Mouse (Mus musculus) neural tube, embryonic 14.5 days (tissue): ENCODE measurements around the gene Timm10. TPM values are rescaled to one million over a fixed set of nuclear protein-coding genes. Genes with fewer than 3 reads are reported as not detected.

Source experiments
- ATAC-seq: fragments of 200-750 bp; cut with Nextera tagmentation; 2 replicates; pipeline ENCODE4 v1.8.0; 2017; ENCODE audit warnings: low read depth, mild to moderate bottlenecking, moderate TSS enrichment, moderate library complexity
- H3K27ac ChIP-seq: fragments of 300-500 bp; sonication (generic); 2 replicates; pipeline ENCODE4 v1.5.1; 2014; ENCODE audit warnings: low read depth, mild to moderate bottlenecking, control low read depth, low read length, moderate library complexity, mixed read lengths
- H3K27me3 ChIP-seq: fragments of 300-500 bp; sonication (generic); 2 replicates; pipeline ENCODE4 v1.6.1; 2014; ENCODE audit warnings: low read length; ENCODE audit not compliant: control insufficient read depth, insufficient read depth
- H3K36me3 ChIP-seq: fragments of 300-500 bp; sonication (generic); 2 replicates; pipeline ENCODE4 v1.6.1; 2014; ENCODE audit warnings: low read length, mixed read lengths; ENCODE audit not compliant: control insufficient read depth, insufficient read depth
- H3K4me1 ChIP-seq: fragments of 300-500 bp; sonication (generic); 2 replicates; pipeline ENCODE4 v1.6.1; 2014; ENCODE audit warnings: low read length; ENCODE audit not compliant: control insufficient read depth, insufficient read depth
- H3K4me2 ChIP-seq: fragments of 300-500 bp; sonication (generic); 2 replicates; pipeline ENCODE4 v1.6.1; 2014; ENCODE audit warnings: mild to moderate bottlenecking, low read depth, low read length, control low read depth
- H3K4me3 ChIP-seq: fragments of 300-500 bp; sonication (generic); 2 replicates; pipeline ENCODE4 v1.5.1; 2014; ENCODE audit warnings: low read depth, low read length, control low read depth, mixed read lengths
- H3K9ac ChIP-seq: fragments of 300-500 bp; sonication (generic); replicated peaks from 2 replicates; pipeline ENCODE4 v1.6.1; 2014; ENCODE audit warnings: low read depth, mild to moderate bottlenecking, control low read depth, low read length, mixed read lengths
- H3K9me3 ChIP-seq: fragments of 300-500 bp; sonication (generic); 2 replicates; pipeline ENCODE4 v1.6.1; 2016; ENCODE audit warnings: low read length; ENCODE audit not compliant: control insufficient read depth
- WGBS: fragments of 180-500 bp; shearing (Covaris S2); extraction: QIAGEN DNeasy Blood & Tissue Kit; methylation state at CpG from one replicate; pipeline ENCODE4 v1.1.7; 2014; 5-methylcytosine and 5-hydroxymethylcytosine counted together
- polyA plus RNA-seq: library from polyadenylated mRNA; unstranded; fragments of >200 nt; fragmentation: Nextera tagmentation; extraction: Ambion mirVana; gene quantifications from 2 replicates; pipeline ENCODE4 v1.2.1, GENCODE M21; 2014

The Timm10 gene
- polyA plus RNA-seq, 1 experiment from 2014 or later: 89.4 TPM

DNA sequence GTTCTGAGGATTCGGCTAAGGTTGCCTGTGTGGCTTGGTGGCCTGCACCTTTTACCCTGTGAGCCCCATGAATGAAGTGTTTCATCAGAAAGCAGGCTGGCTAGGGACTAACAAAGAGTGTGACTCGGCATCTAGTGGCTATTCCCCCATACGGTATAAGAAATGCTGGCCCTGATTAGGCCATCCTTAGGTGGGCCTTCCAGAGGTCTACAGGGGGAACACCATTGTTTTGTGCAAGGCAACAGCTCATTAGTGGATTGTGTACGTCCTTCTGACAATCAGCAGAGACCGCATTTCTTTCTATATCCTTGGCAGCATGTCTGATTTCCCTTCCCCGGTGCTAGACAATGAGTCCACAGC lies 16.3 kb upstream of the Timm10 start:
- no peak overlapping the region for H3K27ac ChIP-seq
- no peaks in the 10 kb centered on the region for H3K9me3 ChIP-seq
- no peak overlapping the region for H3K9ac ChIP-seq
- H3K4me1 ChIP-seq: no peaks in the 10 kb centered on the region
- no peaks in the 10 kb centered on the region for H3K36me3 ChIP-seq
- H3K4me3 ChIP-seq: no peak overlapping the region
- ATAC-seq: peak; percentile 31; the same call in 1 of the 2 replicates
- H3K4me2 ChIP-seq: no peak overlapping the region
- WGBS: 81% methylated on average over 6 of the region's 6 CpGs
- no peaks in the 10 kb centered on the region for H3K27me3 ChIP-seq

DNA sequence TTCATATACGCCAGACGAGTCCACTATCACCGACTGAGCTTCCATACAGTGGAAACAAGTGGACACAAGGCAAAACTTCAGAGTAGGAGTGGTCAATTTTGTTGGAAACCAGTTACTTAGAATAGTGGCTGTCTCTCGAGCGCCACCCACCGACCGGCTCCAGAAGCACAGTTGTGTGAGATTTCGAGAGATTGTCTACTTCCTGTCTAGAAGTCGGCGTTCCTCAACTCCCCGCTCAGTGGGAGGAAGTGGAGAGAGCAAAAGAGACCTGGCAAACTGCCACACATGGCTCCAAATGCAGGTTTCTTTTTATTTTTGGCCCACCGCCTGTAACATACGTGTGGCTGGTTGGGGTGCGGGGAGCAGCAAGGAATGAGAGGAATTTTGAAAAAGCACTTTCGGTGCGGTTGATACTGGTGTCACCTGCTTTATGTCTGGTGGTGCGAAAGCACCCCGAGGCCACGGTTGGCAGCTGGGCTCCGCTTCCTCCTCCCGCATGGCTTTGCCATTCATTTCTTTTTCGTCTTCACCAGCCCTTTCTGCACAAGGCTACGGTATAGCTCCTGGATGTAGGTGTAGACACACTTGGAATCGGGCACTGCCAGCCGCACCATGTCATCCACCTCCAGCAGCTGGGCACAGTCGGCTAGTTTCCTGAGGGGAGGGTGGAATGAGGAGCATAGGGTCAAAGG lies 15.8 kb upstream of the Timm10 start:
- 41% methylated on average over 26 of the region's 26 CpGs for WGBS
- ATAC-seq: peak; percentile 65; the same call in 1 of the 2 replicates
- no peaks in the 10 kb centered on the region for H3K4me1 ChIP-seq
- no peak overlapping the region for H3K4me3 ChIP-seq
- peak overlapping the region; percentile 27; the same call in 1 of the 2 replicates for H3K4me2 ChIP-seq
- H3K9me3 ChIP-seq: no peaks in the 10 kb centered on the region
- no peak overlapping the region for H3K27ac ChIP-seq
- no peaks in the 10 kb centered on the region for H3K27me3 ChIP-seq
- H3K9ac ChIP-seq: no peak overlapping the region
- H3K36me3 ChIP-seq: no peaks in the 10 kb centered on the region

DNA sequence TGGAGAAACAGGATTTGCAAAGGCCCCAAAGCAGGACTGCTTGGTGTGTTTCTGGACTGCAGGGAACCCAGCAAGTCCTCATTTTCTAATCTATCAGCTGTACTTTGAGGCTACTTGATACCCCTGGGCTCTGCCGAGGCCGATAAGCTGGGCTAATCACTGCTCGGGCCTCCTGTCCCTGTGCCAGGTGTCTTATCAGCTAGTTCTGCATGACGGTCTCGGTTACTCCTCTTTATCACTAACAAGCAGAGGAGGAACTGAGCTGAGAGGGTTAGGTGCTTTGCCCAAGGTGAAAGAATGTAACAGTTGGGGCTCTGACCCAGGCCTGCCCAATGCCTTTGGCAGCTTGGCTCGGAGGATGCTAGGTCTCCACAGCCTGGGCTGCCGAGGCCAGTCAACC lies 14.9 kb upstream of the Timm10 start:
- ATAC-seq: no peak
- Histone ChIP-seq H3K9me3 (no peaks in the 10 kb centered on the region), H3K9ac (no peak overlapping the region), H3K27ac (no peak overlapping the region), H3K4me1 (no peaks in the 10 kb centered on the region), H3K36me3 (no peaks in the 10 kb centered on the region), H3K4me2 (no peak overlapping the region), H3K27me3 (no peaks in the 10 kb centered on the region), H3K4me3 (no peak overlapping the region)
- 97% methylated on average over 7 of the region's 7 CpGs for WGBS

- H3K9ac ChIP-seq: no peak overlapping the region
- no peak for ATAC-seq
- no peaks in the 10 kb centered on the region for H3K27me3 ChIP-seq
- no peaks in the 10 kb centered on the region for H3K9me3 ChIP-seq
- H3K4me2 ChIP-seq: no peak overlapping the region
- H3K4me1 ChIP-seq: no peaks in the 10 kb centered on the region
- H3K27ac ChIP-seq: no peak overlapping the region
- no peaks in the 10 kb centered on the region for H3K36me3 ChIP-seq
- WGBS: 71% methylated on average over 6 of the region's 6 CpGs
- H3K4me3 ChIP-seq: no peak overlapping the region
Observed at GRCm38 (mm10) chr2:84812676-84813075, 14.1 kb upstream of the Timm10 start.

DNA sequence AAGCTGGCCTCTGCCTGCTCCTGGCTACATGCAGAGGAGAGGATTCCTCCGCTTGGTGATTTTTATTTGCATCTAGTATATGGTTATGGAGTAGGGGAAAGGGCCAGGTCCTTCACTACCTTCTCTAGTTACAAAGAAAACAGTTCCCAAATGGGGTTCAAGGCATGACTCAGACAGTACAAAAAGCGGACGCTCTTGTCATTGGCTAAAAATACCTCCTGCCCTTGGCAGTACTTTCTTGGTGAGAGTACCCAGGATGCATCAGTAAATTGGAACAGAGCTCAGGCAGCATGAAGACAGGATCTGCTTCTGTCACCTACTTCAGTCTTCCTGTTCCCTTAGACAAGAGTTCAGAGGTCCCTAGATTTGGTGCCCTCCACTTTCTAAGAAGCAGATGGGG lies 6.9 kb upstream of the Timm10 start:
- H3K9ac ChIP-seq: no peak overlapping the region
- H3K9me3 ChIP-seq: no peaks in the 10 kb centered on the region
- WGBS: 71% methylated on average over 3 of the region's 3 CpGs
- no peak overlapping the region for H3K4me3 ChIP-seq
- no peaks in the 10 kb centered on the region for H3K27me3 ChIP-seq
- H3K4me2 ChIP-seq: no peak overlapping the region
- H3K27ac ChIP-seq: no peak overlapping the region
- no peaks in the 10 kb centered on the region for H3K4me1 ChIP-seq
- H3K36me3 ChIP-seq: no peaks in the 10 kb centered on the region
- no peak for ATAC-seq

GRCm38 (mm10) chr2:84822552-84822951 lies 4.2 kb upstream of the Timm10 start, which contains the start of gene Smtnl1:
Gene Smtnl1, minus strand, starts transcription at chr2:84822652.
- Histone ChIP-seq H3K4me3 (no peak within 1 kb of the TSS), H3K4me1 (peaks cover 3% of the 10 kb centered on the region; the same call in 1 of the 2 replicates), H3K27ac (no peak within 1 kb of the TSS), H3K9ac (no peak within 1 kb of the TSS), H3K27me3 (no peaks in the 10 kb centered on the region), H3K36me3 (no peaks in the 10 kb centered on the region), H3K9me3 (no peaks in the 10 kb centered on the region), H3K4me2 (no peak within 1 kb of the TSS)
- 71% methylated on average over 13 of the region's 13 CpGs for WGBS
- no peak for ATAC-seq

GRCm38 (mm10) chr2:84823237-84823636 lies 3.6 kb upstream of the Timm10 start:
- Histone ChIP-seq H3K4me3 (no peak overlapping the region), H3K27ac (no peak overlapping the region), H3K4me2 (no peak overlapping the region), H3K9me3 (no peaks in the 10 kb centered on the region), H3K4me1 (peaks cover 10% of the 10 kb centered on the region; the same call in 1 of the 2 replicates), H3K9ac (no peak overlapping the region), H3K27me3 (no peaks in the 10 kb centered on the region), H3K36me3 (no peaks in the 10 kb centered on the region)
- WGBS: 50% methylated on average over 2 of the region's 2 CpGs
- no peak for ATAC-seq

DNA sequence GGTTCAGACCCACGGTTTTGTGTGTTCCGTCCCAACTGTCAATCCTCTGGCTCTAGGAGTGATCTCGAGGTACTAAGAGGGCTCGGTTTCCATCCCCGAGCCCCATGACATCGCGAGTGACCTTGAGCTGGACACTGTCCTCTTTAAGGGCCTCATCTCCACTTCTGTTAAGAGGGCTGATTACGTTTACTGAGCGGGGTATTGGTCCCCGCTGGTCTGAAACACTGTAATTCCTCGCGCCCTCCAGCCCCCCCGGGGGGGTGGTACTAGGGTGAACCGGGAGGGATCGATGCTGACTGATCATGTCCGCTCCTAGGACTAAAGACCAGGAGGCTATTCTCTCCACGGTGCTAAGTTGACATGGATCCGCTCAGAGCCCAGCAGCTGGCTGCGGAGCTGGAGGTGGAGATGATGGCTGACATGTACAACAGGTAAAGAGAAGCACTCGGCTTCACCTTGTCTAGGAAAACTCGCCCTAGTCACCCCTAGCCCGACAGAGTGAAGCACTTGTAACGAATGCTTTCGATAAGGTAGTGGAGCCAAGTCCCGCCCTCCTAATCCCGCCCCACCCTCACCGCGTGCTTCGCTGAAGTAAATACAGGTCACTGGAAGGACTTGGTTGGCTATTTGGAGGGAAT lies 605 bp downstream of the Timm10 start:
- WGBS: 1% methylated on average over 29 of the region's 29 CpGs
- Histone ChIP-seq H3K9me3 (no peaks in the 10 kb centered on the region), H3K27ac (no peak overlapping the region), H3K4me3 (peak overlapping the region; percentile 79), H3K9ac (peak overlapping the region; percentile 61), H3K36me3 (no peaks in the 10 kb centered on the region), H3K4me1 (peaks cover 10% of the 10 kb centered on the region; the same call in 1 of the 2 replicates), H3K27me3 (no peaks in the 10 kb centered on the region), H3K4me2 (peak overlapping the region; percentile 77)
- ATAC-seq: peak; percentile 29; the same call in 1 of the 2 replicates

GRCm38 (mm10) chr2:84831666-84832391 lies 5.0 kb downstream of the Timm10 start:
- H3K4me1 ChIP-seq: peaks cover 6% of the 10 kb centered on the region; the same call in 1 of the 2 replicates
- no peaks in the 10 kb centered on the region for H3K27me3 ChIP-seq
- ATAC-seq: peak; percentile 68
- H3K9me3 ChIP-seq: no peaks in the 10 kb centered on the region
- no peak overlapping the region for H3K4me2 ChIP-seq
- H3K27ac ChIP-seq: no peak overlapping the region
- H3K9ac ChIP-seq: no peak overlapping the region; the same call in 1 of the 2 replicates
- no peaks in the 10 kb centered on the region for H3K36me3 ChIP-seq
- WGBS: 36% methylated on average over 10 of the region's 10 CpGs
- no peak overlapping the region for H3K4me3 ChIP-seq
